Mouse (Mus musculus) G1E (cell line): ENCODE data around the gene Fam19a2.

ENCODE experiments used
- GATA1 ChIP-seq: IDR thresholded peaks from 2 replicates; pipeline ENCODE4 v1.6.1; 2012; ENCODE audit warnings: borderline replicate concordance, low read length, inconsistent platforms, mixed read lengths
- TAL1 ChIP-seq: conservative IDR thresholded peaks from 2 replicates; pipeline ENCODE4 v1.6.1; 2012; ENCODE audit warnings: low read depth, low read length, inconsistent platforms, mixed read lengths

DNA sequence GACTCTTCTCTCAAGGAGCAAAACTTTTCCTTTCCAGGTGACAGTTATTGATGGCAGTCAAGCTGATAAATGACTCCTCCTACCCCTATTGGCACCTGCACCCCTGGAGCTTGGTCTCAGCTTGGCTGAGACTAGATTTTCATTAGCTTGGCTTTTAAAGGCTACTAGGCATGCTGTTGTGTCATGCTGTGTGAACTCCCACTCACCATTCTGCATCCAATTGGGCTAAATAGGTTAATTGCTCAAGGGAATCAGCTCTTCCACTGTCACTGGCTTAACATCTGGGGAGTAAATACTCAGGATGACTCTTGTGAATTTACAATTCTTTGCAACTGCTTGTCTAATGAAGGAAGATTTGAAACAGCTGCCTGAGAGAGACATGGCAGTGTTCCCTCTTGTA is 407.4 kb downstream of the Fam19a2 start:
- no peak for TF ChIP-seq GATA1
- TF ChIP-seq TAL1: no peak
